Mouse (Mus musculus): ENCODE results near the gene Exosc1.
"Not testable (repeated sequence)": the region's sequence is repeated elsewhere in the genome, so short reads cannot be mapped to it uniquely, and the experiment has no call there.

Gene Exosc1

GRCm38 (mm10) chr19:41933179-41934086, at the start of gene Exosc1, which contains the start of gene Zdhhc16:
TSS of gene Exosc1 (minus strand) at chr19:41933423.
TSS of gene Zdhhc16 (plus strand) at chr19:41933480.
- DNase-seq (ENCODE audit: low spot score): peak; percentile 99

- DNase-seq (ENCODE audit: low spot score): no peak
Measured at GRCm38 (mm10) chr19:41982791-41983150, 49.5 kb upstream of the Exosc1 start.

- no peak for DNase-seq (ENCODE audit: low spot score)
Measured at GRCm38 (mm10) chr19:41981931-41982790, 48.9 kb upstream of the Exosc1 start.

GRCm38 (mm10) chr19:41981595-41981927, 48.3 kb upstream of the Exosc1 start, which contains the start of gene Ubtd1:
TSS of gene Ubtd1 (plus strand) at chr19:41981763.
- DNase-seq (ENCODE audit: low spot score): no peak

GRCm38 (mm10) chr19:41980819-41981594, 47.8 kb upstream of the Exosc1 start, which contains the start of gene Mms19:
TSS of gene Mms19 (minus strand) at chr19:41981157.
- DNase-seq (ENCODE audit: low spot score): peak; percentile 99

GRCm38 (mm10) chr19:41980422-41980818, 47.2 kb upstream of the Exosc1 start:
- DNase-seq (ENCODE audit: low spot score): peak; percentile 33

GRCm38 (mm10) chr19:41973891-41974794, 40.9 kb upstream of the Exosc1 start:
- DNase-seq (ENCODE audit: low spot score): peak; percentile 38

- no peak for DNase-seq (ENCODE audit: low spot score)
Measured at GRCm38 (mm10) chr19:41969618-41970017, 36.4 kb upstream of the Exosc1 start.

- DNase-seq (ENCODE audit: low spot score): peak; percentile 40
Measured at GRCm38 (mm10) chr19:41953574-41953973, 20.4 kb upstream of the Exosc1 start.

- no peak for DNase-seq (ENCODE audit: low spot score)
Measured at GRCm38 (mm10) chr19:41952287-41952686, 19.1 kb upstream of the Exosc1 start.

GRCm38 (mm10) chr19:41943841-41944240, 10.6 kb upstream of the Exosc1 start:
- DNase-seq (ENCODE audit: low spot score): no peak

- no peak for DNase-seq (ENCODE audit: low spot score)
Measured at GRCm38 (mm10) chr19:41938539-41938938, 5.3 kb upstream of the Exosc1 start.

- DNase-seq (ENCODE audit: low spot score): no peak
Measured at GRCm38 (mm10) chr19:41935921-41936320, 2.7 kb upstream of the Exosc1 start.

- DNase-seq (ENCODE audit: low spot score): no peak
Measured at GRCm38 (mm10) chr19:41934124-41934523, 901 bp upstream of the Exosc1 start.

- DNase-seq (ENCODE audit: low spot score): peak; percentile 32
Measured at GRCm38 (mm10) chr19:41932686-41933085, 537 bp downstream of the Exosc1 start.

GRCm38 (mm10) chr19:41920412-41921067, 12.7 kb downstream of the Exosc1 start:
- no peak for DNase-seq (ENCODE audit: low spot score)

- no peak for DNase-seq (ENCODE audit: low spot score)
Measured at GRCm38 (mm10) chr19:41919471-41919870, 13.8 kb downstream of the Exosc1 start.

GRCm38 (mm10) chr19:41916853-41917252, 16.4 kb downstream of the Exosc1 start:
- DNase-seq (ENCODE audit: low spot score): no peak

GRCm38 (mm10) chr19:41915294-41915693, 17.9 kb downstream of the Exosc1 start:
- no peak for DNase-seq (ENCODE audit: low spot score)

GRCm38 (mm10) chr19:41914592-41914882, 18.7 kb downstream of the Exosc1 start:
- DNase-seq (ENCODE audit: low spot score): not testable (repeated sequence)

Measured in layer of hippocampus, adult 11-12 months (tissue).